Mouse (Mus musculus): ENCODE measurements around the gene Btn2a2.

The Btn2a2 gene

GRCm38 (mm10) chr13:23497656-23498321 is 9.1 kb upstream of the Btn2a2 start:
- DNase-seq (ENCODE audit: low read depth, low spot score) = no peak

GRCm38 (mm10) chr13:23495526-23495925 is 6.9 kb upstream of the Btn2a2 start:
- no peak for DNase-seq (ENCODE audit: low read depth, low spot score)

GRCm38 (mm10) chr13:23491990-23492389 is 3.3 kb upstream of the Btn2a2 start:
- no peak for DNase-seq (ENCODE audit: low read depth, low spot score)

GRCm38 (mm10) chr13:23491263-23491662 is 2.6 kb upstream of the Btn2a2 start:
- DNase-seq (ENCODE audit: low read depth, low spot score) = no peak

- DNase-seq (ENCODE audit: low read depth, low spot score) = no peak
These were observed 2.2 kb upstream of the Btn2a2 start for GRCm38 (mm10) chr13:23490863-23491262.

GRCm38 (mm10) chr13:23485271-23485670 is 3.4 kb downstream of the Btn2a2 start:
- no peak for DNase-seq (ENCODE audit: low read depth, low spot score)

GRCm38 (mm10) chr13:23483153-23483552 is 5.5 kb downstream of the Btn2a2 start:
- DNase-seq (ENCODE audit: low read depth, low spot score) = no peak

GRCm38 (mm10) chr13:23475658-23476057 is 13.0 kb downstream of the Btn2a2 start:
- DNase-seq (ENCODE audit: low read depth, low spot score) = no peak

- DNase-seq (ENCODE audit: low read depth, low spot score) = no peak
These were observed 21.7 kb downstream of the Btn2a2 start for GRCm38 (mm10) chr13:23466911-23467310.

- DNase-seq (ENCODE audit: low read depth, low spot score) = no peak
These were observed 22.4 kb downstream of the Btn2a2 start for GRCm38 (mm10) chr13:23466306-23466705.

- no peak for DNase-seq (ENCODE audit: low read depth, low spot score)
These were observed 23.0 kb downstream of the Btn2a2 start, which contains the start of gene Btn1a1 for GRCm38 (mm10) chr13:23465600-23466109. Gene Btn1a1, minus strand, starts transcription at chr13:23465901.

- DNase-seq (ENCODE audit: low read depth, low spot score) = no peak
These were observed 23.8 kb downstream of the Btn2a2 start for GRCm38 (mm10) chr13:23464841-23465366.

GRCm38 (mm10) chr13:23464224-23464637 is 24.4 kb downstream of the Btn2a2 start:
- DNase-seq (ENCODE audit: low read depth, low spot score) = no peak

GRCm38 (mm10) chr13:23463381-23464223 is 25.1 kb downstream of the Btn2a2 start:
- DNase-seq (ENCODE audit: low read depth, low spot score) = peak; percentile 50

GRCm38 (mm10) chr13:23462669-23463068 is 26.0 kb downstream of the Btn2a2 start:
- DNase-seq (ENCODE audit: low read depth, low spot score) = no peak

- no peak for DNase-seq (ENCODE audit: low read depth, low spot score)
These were observed 26.6 kb downstream of the Btn2a2 start for GRCm38 (mm10) chr13:23462063-23462462.

- no peak for DNase-seq (ENCODE audit: low read depth, low spot score)
These were observed 29.3 kb downstream of the Btn2a2 start for GRCm38 (mm10) chr13:23459264-23459846.

- no peak for DNase-seq (ENCODE audit: low read depth, low spot score)
These were observed 34.7 kb downstream of the Btn2a2 start for GRCm38 (mm10) chr13:23453926-23454325.

GRCm38 (mm10) chr13:23453362-23453862 is 35.2 kb downstream of the Btn2a2 start:
- no peak for DNase-seq (ENCODE audit: low read depth, low spot score)

GRCm38 (mm10) chr13:23450398-23450797 is 38.3 kb downstream of the Btn2a2 start:
- DNase-seq (ENCODE audit: low read depth, low spot score) = no peak

GRCm38 (mm10) chr13:23449235-23450095 is 39.2 kb downstream of the Btn2a2 start:
- no peak for DNase-seq (ENCODE audit: low read depth, low spot score)

Measured in telencephalon, adult 2 months (tissue).